Mouse (Mus musculus): ENCODE measurements around the gene Sox2.

DNA sequence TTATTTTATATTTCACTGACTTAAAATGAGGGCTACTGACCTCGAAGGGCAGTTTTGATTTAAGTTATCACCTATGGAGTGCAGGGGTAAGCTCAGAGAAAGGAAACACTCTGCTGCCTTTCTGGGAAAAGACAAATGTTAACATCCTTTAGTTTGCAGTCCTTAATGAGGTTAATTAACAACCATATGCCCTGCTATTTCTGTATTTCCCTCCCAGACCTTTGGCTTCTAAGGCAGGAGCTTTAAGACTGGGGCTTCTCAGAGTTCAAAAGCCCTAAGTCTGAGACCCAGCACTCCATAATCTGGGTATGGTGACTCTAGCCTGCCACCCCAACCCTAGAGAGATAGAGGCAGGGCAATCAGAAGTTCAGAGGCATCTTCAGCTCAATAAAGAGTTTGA is 19.5 kb upstream of the Sox2 start:
- no peak for TF ChIP-seq POLR2A (IDR thresholded peaks at IDR 0.05; ENCODE audit: low read depth, low read length)
- TF ChIP-seq CTCF (IDR thresholded peaks at IDR 0.05; ENCODE audit: extremely low read depth, insufficient read depth, insufficient read length, insufficient replicate concordance) = no peak
